Mouse (Mus musculus): ENCODE data around the gene Otud7b. TPM values are rescaled to one million over a fixed set of nuclear protein-coding genes. Genes with fewer than 3 reads are reported as not detected.

Gene Otud7b
- polyA plus RNA-seq, 1 experiment from 2014 or later: 9.7 TPM

- Histone ChIP-seq H3K27ac (replicated peaks; ENCODE audit: low read depth, low read length) (no peak overlapping the region), H3K9me3 (ENCODE audit: control insufficient read depth, low read length) (no peaks in the 10 kb centered on the region), H3K36me3 (ENCODE audit: control insufficient read depth, insufficient read depth, low read length) (no peaks in the 10 kb centered on the region), H3K4me1 (ENCODE audit: control insufficient read depth, insufficient read depth, low read length) (no peaks in the 10 kb centered on the region), H3K4me2 (ENCODE audit: low read depth, severe bottlenecking) (no peak overlapping the region), H3K4me3 (ENCODE audit: low read depth, low read length) (no peak overlapping the region), H3K9ac (ENCODE audit: low read length) (no peak overlapping the region), H3K27me3 (ENCODE audit: control insufficient read depth, insufficient read depth, low read length) (no peaks in the 10 kb centered on the region)
- DNase-seq (ENCODE audit: low spot score) (no peak), ATAC-seq (ENCODE audit: insufficient number of reproducible peaks, low FRiP score, low TSS enrichment, low read depth) (no peak)
- WGBS: 83% methylated on average over 11 of the region's 11 CpGs
Measured at GRCm38 (mm10) chr3:96133327-96133905, 29.1 kb downstream of the Otud7b start.

- H3K27me3 ChIP-seq (ENCODE audit: control insufficient read depth, insufficient read depth, low read length): no peaks in the 10 kb centered on the region
- no peak overlapping the region for H3K9ac ChIP-seq (ENCODE audit: low read length)
- H3K4me3 ChIP-seq (ENCODE audit: low read depth, low read length): no peak overlapping the region
- 82% methylated on average over 3 of the region's 3 CpGs for WGBS
- ATAC-seq (ENCODE audit: insufficient number of reproducible peaks, low FRiP score, low TSS enrichment, low read depth) (no peak), DNase-seq (ENCODE audit: low spot score) (no peak)
- H3K4me1 ChIP-seq (ENCODE audit: control insufficient read depth, insufficient read depth, low read length): no peaks in the 10 kb centered on the region
- no peak overlapping the region for H3K4me2 ChIP-seq (ENCODE audit: low read depth, severe bottlenecking)
- H3K36me3 ChIP-seq (ENCODE audit: control insufficient read depth, insufficient read depth, low read length): no peaks in the 10 kb centered on the region
- no peaks in the 10 kb centered on the region for H3K9me3 ChIP-seq (ENCODE audit: control insufficient read depth, low read length)
- H3K27ac ChIP-seq (replicated peaks; ENCODE audit: low read depth, low read length): no peak overlapping the region
Measured at GRCm38 (mm10) chr3:96135011-96135410, 30.7 kb downstream of the Otud7b start.

GRCm38 (mm10) chr3:96147950-96148349 is 43.6 kb downstream of the Otud7b start:
- Histone ChIP-seq H3K27me3 (ENCODE audit: control insufficient read depth, insufficient read depth, low read length) (no peaks in the 10 kb centered on the region), H3K4me2 (ENCODE audit: low read depth, severe bottlenecking) (no peak overlapping the region), H3K27ac (replicated peaks; ENCODE audit: low read depth, low read length) (no peak overlapping the region), H3K9ac (ENCODE audit: low read length) (no peak overlapping the region), H3K9me3 (ENCODE audit: control insufficient read depth, low read length) (no peaks in the 10 kb centered on the region), H3K36me3 (ENCODE audit: control insufficient read depth, insufficient read depth, low read length) (peaks cover 3% of the 10 kb centered on the region; the same call in 1 of the 2 replicates), H3K4me3 (ENCODE audit: low read depth, low read length) (no peak overlapping the region), H3K4me1 (ENCODE audit: control insufficient read depth, insufficient read depth, low read length) (no peaks in the 10 kb centered on the region)
- DNase-seq (ENCODE audit: low spot score) (peak; percentile 42), ATAC-seq (ENCODE audit: insufficient number of reproducible peaks, low FRiP score, low TSS enrichment, low read depth) (no peak)
- WGBS: 29% methylated on average over 5 of the region's 5 CpGs

GRCm38 (mm10) chr3:96151836-96152235 is 47.5 kb downstream of the Otud7b start:
- Histone ChIP-seq H3K27me3 (ENCODE audit: control insufficient read depth, insufficient read depth, low read length) (no peaks in the 10 kb centered on the region), H3K9me3 (ENCODE audit: control insufficient read depth, low read length) (no peaks in the 10 kb centered on the region), H3K9ac (ENCODE audit: low read length) (no peak overlapping the region), H3K4me3 (ENCODE audit: low read depth, low read length) (no peak overlapping the region), H3K4me2 (ENCODE audit: low read depth, severe bottlenecking) (no peak overlapping the region), H3K27ac (replicated peaks; ENCODE audit: low read depth, low read length) (no peak overlapping the region), H3K4me1 (ENCODE audit: control insufficient read depth, insufficient read depth, low read length) (no peaks in the 10 kb centered on the region), H3K36me3 (ENCODE audit: control insufficient read depth, insufficient read depth, low read length) (peaks cover 14% of the 10 kb centered on the region; the same call in 1 of the 2 replicates)
- no peak for ATAC-seq (ENCODE audit: insufficient number of reproducible peaks, low FRiP score, low TSS enrichment, low read depth)
- no peak for DNase-seq (ENCODE audit: low spot score)
- WGBS: 91% methylated on average over 7 of the region's 7 CpGs

GRCm38 (mm10) chr3:96152611-96153010 is 48.3 kb downstream of the Otud7b start:
- H3K9me3 ChIP-seq (ENCODE audit: control insufficient read depth, low read length): no peaks in the 10 kb centered on the region
- ATAC-seq (ENCODE audit: insufficient number of reproducible peaks, low FRiP score, low TSS enrichment, low read depth) (no peak), DNase-seq (ENCODE audit: low spot score) (no peak)
- no peak overlapping the region for H3K27ac ChIP-seq (replicated peaks; ENCODE audit: low read depth, low read length)
- no peaks in the 10 kb centered on the region for H3K4me1 ChIP-seq (ENCODE audit: control insufficient read depth, insufficient read depth, low read length)
- H3K36me3 ChIP-seq (ENCODE audit: control insufficient read depth, insufficient read depth, low read length): peaks cover 14% of the 10 kb centered on the region; the same call in 1 of the 2 replicates
- H3K27me3 ChIP-seq (ENCODE audit: control insufficient read depth, insufficient read depth, low read length): no peaks in the 10 kb centered on the region
- no peak overlapping the region for H3K9ac ChIP-seq (ENCODE audit: low read length)
- H3K4me3 ChIP-seq (ENCODE audit: low read depth, low read length): no peak overlapping the region
- WGBS: 96% methylated on average over 5 of the region's 5 CpGs
- H3K4me2 ChIP-seq (ENCODE audit: low read depth, severe bottlenecking): no peak overlapping the region

GRCm38 (mm10) chr3:96155501-96155900 is 51.2 kb downstream of the Otud7b start:
- ATAC-seq (ENCODE audit: insufficient number of reproducible peaks, low FRiP score, low TSS enrichment, low read depth): no peak
- Histone ChIP-seq H3K27me3 (ENCODE audit: control insufficient read depth, insufficient read depth, low read length) (no peaks in the 10 kb centered on the region), H3K27ac (replicated peaks; ENCODE audit: low read depth, low read length) (no peak overlapping the region), H3K9ac (ENCODE audit: low read length) (no peak overlapping the region), H3K9me3 (ENCODE audit: control insufficient read depth, low read length) (no peaks in the 10 kb centered on the region), H3K4me2 (ENCODE audit: low read depth, severe bottlenecking) (no peak overlapping the region), H3K36me3 (ENCODE audit: control insufficient read depth, insufficient read depth, low read length) (peaks cover 14% of the 10 kb centered on the region; the same call in 1 of the 2 replicates), H3K4me1 (ENCODE audit: control insufficient read depth, insufficient read depth, low read length) (peaks cover 6% of the 10 kb centered on the region; the same call in 1 of the 2 replicates), H3K4me3 (ENCODE audit: low read depth, low read length) (no peak overlapping the region)
- WGBS: 81% methylated on average over 8 of the region's 8 CpGs
- DNase-seq (ENCODE audit: low spot score): no peak

GRCm38 (mm10) chr3:96159820-96160219 is 55.5 kb downstream of the Otud7b start:
- Histone ChIP-seq H3K27ac (replicated peaks; ENCODE audit: low read depth, low read length) (peak overlapping the region; percentile 72; the same call in 1 of the 2 replicates), H3K9me3 (ENCODE audit: control insufficient read depth, low read length) (no peaks in the 10 kb centered on the region), H3K36me3 (ENCODE audit: control insufficient read depth, insufficient read depth, low read length) (peaks cover 5% of the 10 kb centered on the region; the same call in 1 of the 2 replicates), H3K4me1 (ENCODE audit: control insufficient read depth, insufficient read depth, low read length) (peaks cover 12% of the 10 kb centered on the region; the same call in 1 of the 2 replicates), H3K4me3 (ENCODE audit: low read depth, low read length) (no peak overlapping the region), H3K4me2 (ENCODE audit: low read depth, severe bottlenecking) (no peak overlapping the region), H3K27me3 (ENCODE audit: control insufficient read depth, insufficient read depth, low read length) (no peaks in the 10 kb centered on the region), H3K9ac (ENCODE audit: low read length) (no peak overlapping the region)
- ATAC-seq (ENCODE audit: insufficient number of reproducible peaks, low FRiP score, low TSS enrichment, low read depth): no peak
- DNase-seq (ENCODE audit: low spot score): no peak
- WGBS: 83% methylated on average over 4 of the region's 4 CpGs

- no peaks in the 10 kb centered on the region for H3K27me3 ChIP-seq (ENCODE audit: control insufficient read depth, insufficient read depth, low read length)
- 0 out of 2 replicates have a peak, but pooled peaks cover 5% of the 10 kb centered on the region for H3K36me3 ChIP-seq (ENCODE audit: control insufficient read depth, insufficient read depth, low read length)
- no peak overlapping the region for H3K4me3 ChIP-seq (ENCODE audit: low read depth, low read length)
- peak; percentile 30 for DNase-seq (ENCODE audit: low spot score)
- H3K4me1 ChIP-seq (ENCODE audit: control insufficient read depth, insufficient read depth, low read length): peaks cover 12% of the 10 kb centered on the region; the same call in 1 of the 2 replicates
- peak overlapping the region; percentile 26 for H3K4me2 ChIP-seq (ENCODE audit: low read depth, severe bottlenecking)
- peak overlapping the region; percentile 19; the same call in 1 of the 2 replicates for H3K9ac ChIP-seq (ENCODE audit: low read length)
- no peaks in the 10 kb centered on the region for H3K9me3 ChIP-seq (ENCODE audit: control insufficient read depth, low read length)
- no peak for ATAC-seq (ENCODE audit: insufficient number of reproducible peaks, low FRiP score, low TSS enrichment, low read depth)
- H3K27ac ChIP-seq (replicated peaks; ENCODE audit: low read depth, low read length): peak overlapping the region; percentile 72
- WGBS: 52% methylated on average over 4 of the region's 4 CpGs
Measured at GRCm38 (mm10) chr3:96160222-96160802, 56.0 kb downstream of the Otud7b start.
